Mouse (Mus musculus) stomach, postnatal 0 days (tissue): Measurements from ENCODE around the gene Elp5. TPM values are rescaled to one million over a fixed set of nuclear protein-coding genes. Genes with fewer than 3 reads are reported as not detected.
A peak's percentile ranks its signal among the peaks of the same experiment; 100 is the strongest.

ENCODE experiments used
- ATAC-seq: fragments of 200-750 bp; cut with Nextera tagmentation; 2 replicates; pipeline ENCODE4 v1.8.0; 2017; ENCODE audit not compliant: low FRiP score, low TSS enrichment
- DNase-seq: peaks from one replicate; pipeline ENCODE4 v3.0.0-alpha.2; 2016; ENCODE audit warnings: low spot score
- H3K27ac ChIP-seq: fragments of 300-500 bp; sonication (generic); replicated peaks from 2 replicates; pipeline ENCODE4 v1.5.1; 2014; ENCODE audit warnings: mild to moderate bottlenecking, control low read depth
- H3K27me3 ChIP-seq: fragments of 300-500 bp; sonication (generic); 2 replicates; pipeline ENCODE4 v1.6.1; 2014; ENCODE audit warnings: low read length; ENCODE audit not compliant: control insufficient read depth, insufficient read depth
- H3K36me3 ChIP-seq: fragments of 300-500 bp; sonication (generic); 2 replicates; pipeline ENCODE4 v1.6.1; 2014; ENCODE audit warnings: low read length, mixed read lengths; ENCODE audit not compliant: control insufficient read depth, insufficient read depth
- H3K4me1 ChIP-seq: fragments of 300-500 bp; sonication (generic); replicated peaks from 2 replicates; pipeline ENCODE4 v1.6.1; 2014; ENCODE audit warnings: antibody characterized with exemption; ENCODE audit not compliant: control insufficient read depth, insufficient read depth
- H3K4me2 ChIP-seq: fragments of 300-500 bp; sonication (generic); replicated peaks from 2 replicates; pipeline ENCODE4 v1.6.1; 2014; ENCODE audit warnings: low read depth, mild to moderate bottlenecking, control low read depth, moderate library complexity
- H3K4me3 ChIP-seq: fragments of 300-500 bp; sonication (generic); 2 replicates; pipeline ENCODE4 v1.5.1; 2014; ENCODE audit warnings: low read depth, low read length, control low read depth
- H3K9ac ChIP-seq: fragments of 300-500 bp; sonication (generic); 2 replicates; pipeline ENCODE4 v1.6.1; 2014; ENCODE audit warnings: mild to moderate bottlenecking, low read length, control low read depth, mixed read lengths
- H3K9me3 ChIP-seq: fragments of 300-500 bp; sonication (generic); 2 replicates; pipeline ENCODE4 v1.6.1; 2016; ENCODE audit warnings: low read length; ENCODE audit not compliant: control insufficient read depth
- CTCF ChIP-seq: IDR thresholded peaks from 2 replicates; pipeline ENCODE4 v1.5.1; 2016; ENCODE audit warnings: antibody characterized with exemption, low read depth, mild to moderate bottlenecking, moderate library complexity
- EP300 ChIP-seq: optimal IDR thresholded peaks from 2 replicates; pipeline ENCODE3; 2016; ENCODE audit warnings: antibody characterized with exemption
- WGBS: fragments of 180-500 bp; shearing (Covaris S2); extraction: QIAGEN DNeasy Blood & Tissue Kit; methylation state at CpG from one replicate; pipeline ENCODE4 v1.1.7; 2014; 5-methylcytosine and 5-hydroxymethylcytosine counted together
- polyA plus RNA-seq: library from polyadenylated mRNA; unstranded; fragments of >200 nt; fragmentation: Nextera tagmentation; extraction: Ambion mirVana; gene quantifications from 2 replicates; pipeline ENCODE4 v1.2.1, GENCODE M21; 2015

Elp5 gene
- polyA plus RNA-seq, 1 experiment from 2014 or later, result 73.4 TPM

- TF ChIP-seq CTCF (no peak), EP300 (no peak)
- Histone ChIP-seq H3K4me1 (no peaks in the 10 kb centered on the region; the same call in 1 of the 2 replicates), H3K9me3 (no peaks in the 10 kb centered on the region), H3K27ac (0 out of 2 replicates have a peak overlapping the region, but pooled peaks have one; percentile 5), H3K27me3 (no peaks in the 10 kb centered on the region), H3K9ac (peak overlapping the region; percentile 50), H3K4me3 (peak overlapping the region; percentile 73), H3K36me3 (peaks cover 19% of the 10 kb centered on the region), H3K4me2 (peak overlapping the region; percentile 70)
- no peak for ATAC-seq
- 55% methylated on average over 10 of the region's 10 CpGs for WGBS
- no peak for DNase-seq
These were observed 10.1 kb upstream of the Elp5 start for GRCm38 (mm10) chr11:69992396-69992795.

- peak overlapping the region; percentile 95 for H3K27ac ChIP-seq
- H3K4me2 ChIP-seq, result peak overlapping the region; percentile 70
- peak overlapping the region; percentile 73 for H3K4me3 ChIP-seq
- 0% methylated on average over 15 of the region's 15 CpGs for WGBS
- H3K9me3 ChIP-seq, result no peaks in the 10 kb centered on the region
- ATAC-seq (peak; percentile 2; the same call in 1 of the 2 replicates), DNase-seq (no peak)
- H3K9ac ChIP-seq, result peak overlapping the region; percentile 90
- TF ChIP-seq EP300 (no peak), CTCF (no peak)
- no peaks in the 10 kb centered on the region for H3K27me3 ChIP-seq
- H3K36me3 ChIP-seq, result peaks cover 19% of the 10 kb centered on the region
- H3K4me1 ChIP-seq, result no peaks in the 10 kb centered on the region; the same call in 1 of the 2 replicates
These were observed 9.4 kb upstream of the Elp5 start for GRCm38 (mm10) chr11:69991711-69992110.

DNA sequence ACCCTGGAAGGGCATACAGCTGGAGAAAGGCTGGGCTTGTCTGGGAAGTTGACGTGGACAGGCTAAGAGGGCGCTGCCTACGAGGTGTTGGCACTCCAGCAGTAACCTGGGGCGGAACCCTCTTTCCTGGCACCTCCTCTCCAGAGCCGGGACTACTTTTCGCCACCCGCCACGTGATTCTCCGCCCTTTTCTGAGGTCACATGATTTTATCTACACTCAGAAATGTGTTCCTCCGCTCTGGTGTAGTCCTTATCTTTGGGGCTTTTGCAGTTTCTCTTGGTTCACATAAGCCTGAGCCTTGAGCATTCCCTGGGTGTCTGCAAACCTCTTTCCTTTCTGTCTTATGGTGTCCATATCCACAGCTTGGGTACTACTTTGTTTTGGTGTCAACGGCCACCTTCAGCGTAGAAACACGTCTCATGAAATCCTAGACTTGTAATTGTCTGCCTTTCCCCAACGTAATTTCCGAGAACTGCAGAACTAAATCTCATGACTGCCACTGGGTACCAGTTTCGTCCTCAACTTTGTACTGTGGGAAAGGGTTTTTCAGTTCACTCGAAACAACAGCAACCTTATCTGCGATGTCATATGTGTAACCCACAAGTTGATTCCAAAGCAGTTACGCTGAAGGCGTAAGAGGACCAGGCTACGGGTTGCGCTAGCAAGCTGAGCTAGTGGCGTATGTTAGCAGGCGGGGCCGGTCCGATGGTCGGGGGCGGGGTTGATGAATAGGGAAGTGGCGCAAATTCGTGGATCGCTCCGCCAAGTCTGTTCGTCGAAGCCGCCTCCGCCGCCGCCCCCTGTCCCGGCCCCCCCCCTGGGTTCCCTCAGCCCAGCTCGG is 8.8 kb upstream of the Elp5 start, which contains the start of gene Gabarap:
Gene Gabarap, plus strand, starts transcription at position 294 of the 842 bp plus-strand sequence.
- H3K27ac ChIP-seq, result peak within 1 kb of the TSS; percentile 95
- H3K4me2 ChIP-seq, result peak within 1 kb of the TSS; percentile 70
- H3K4me3 ChIP-seq, result peak within 1 kb of the TSS; percentile 73
- WGBS, result under 1% methylated on average over 40 of the region's 40 CpGs
- peaks cover 19% of the 10 kb centered on the region for H3K36me3 ChIP-seq
- peak within 1 kb of the TSS; percentile 90 for H3K9ac ChIP-seq
- TF ChIP-seq CTCF (peak; percentile 39), EP300 (peak; percentile 66)
- no peaks in the 10 kb centered on the region for H3K27me3 ChIP-seq
- DNase-seq, result peak; percentile 97
- H3K9me3 ChIP-seq, result no peaks in the 10 kb centered on the region
- no peaks in the 10 kb centered on the region; the same call in 1 of the 2 replicates for H3K4me1 ChIP-seq
- ATAC-seq, result peak; percentile 77

DNA sequence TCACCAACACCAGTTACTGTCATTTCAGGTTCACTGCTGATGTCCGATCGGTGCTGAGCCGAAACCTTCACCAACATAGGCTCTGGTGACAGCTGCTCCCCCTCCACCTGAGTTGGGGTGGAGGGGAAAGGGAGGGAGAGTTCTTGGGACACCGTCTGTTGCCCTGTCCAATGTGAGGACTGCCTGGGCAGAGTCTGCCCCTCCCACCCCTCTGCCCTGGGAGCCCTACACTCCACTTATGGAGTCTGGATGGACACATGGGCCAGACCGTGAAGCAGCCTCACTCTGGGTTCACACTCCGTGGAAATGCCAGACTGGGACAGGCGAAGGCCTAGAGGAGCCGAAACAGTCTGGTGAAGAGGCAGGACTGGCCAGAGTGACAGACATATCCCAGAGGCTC is 7.6 kb upstream of the Elp5 start:
- Histone ChIP-seq H3K9ac (no peak overlapping the region), H3K4me2 (no peak overlapping the region), H3K4me3 (no peak overlapping the region), H3K27me3 (no peaks in the 10 kb centered on the region), H3K9me3 (no peaks in the 10 kb centered on the region), H3K4me1 (no peaks in the 10 kb centered on the region; the same call in 1 of the 2 replicates), H3K36me3 (peaks cover 19% of the 10 kb centered on the region), H3K27ac (peak overlapping the region; percentile 95)
- WGBS, result 88% methylated on average over 8 of the region's 8 CpGs
- no peak for TF ChIP-seq CTCF
- no peak for TF ChIP-seq EP300
- no peak for DNase-seq
- no peak; the same call in 1 of the 2 replicates for ATAC-seq

DNA sequence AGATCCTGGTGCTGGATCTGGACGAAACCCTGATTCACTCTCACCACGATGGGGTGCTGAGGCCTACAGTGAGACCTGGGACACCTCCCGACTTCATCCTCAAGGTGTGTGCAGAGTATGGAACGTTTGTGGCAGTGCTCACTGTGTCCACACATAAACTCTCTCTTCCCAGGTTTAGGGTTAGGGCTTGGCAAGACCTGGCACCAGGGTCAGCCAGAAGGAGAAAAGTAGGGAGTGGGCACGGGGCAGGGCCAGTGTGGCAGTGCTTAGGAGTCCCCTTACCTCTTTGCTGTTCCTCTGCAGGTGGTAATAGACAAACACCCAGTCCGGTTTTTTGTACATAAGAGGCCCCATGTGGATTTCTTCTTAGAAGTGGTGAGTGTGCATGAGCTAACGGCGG is 2.1 kb upstream of the Elp5 start:
- no peak overlapping the region for H3K4me3 ChIP-seq
- no peaks in the 10 kb centered on the region for H3K9me3 ChIP-seq
- no peak overlapping the region for H3K27ac ChIP-seq
- H3K36me3 ChIP-seq, result peaks cover 19% of the 10 kb centered on the region
- ATAC-seq (no peak), DNase-seq (no peak)
- H3K4me1 ChIP-seq, result no peaks in the 10 kb centered on the region; the same call in 1 of the 2 replicates
- whole genome bisulfite sequencing, result 87% methylated on average over 8 of the region's 8 CpGs
- H3K9ac ChIP-seq, result no peak overlapping the region
- no peaks in the 10 kb centered on the region for H3K27me3 ChIP-seq
- TF ChIP-seq EP300 (no peak), CTCF (no peak)
- no peak overlapping the region for H3K4me2 ChIP-seq

DNA sequence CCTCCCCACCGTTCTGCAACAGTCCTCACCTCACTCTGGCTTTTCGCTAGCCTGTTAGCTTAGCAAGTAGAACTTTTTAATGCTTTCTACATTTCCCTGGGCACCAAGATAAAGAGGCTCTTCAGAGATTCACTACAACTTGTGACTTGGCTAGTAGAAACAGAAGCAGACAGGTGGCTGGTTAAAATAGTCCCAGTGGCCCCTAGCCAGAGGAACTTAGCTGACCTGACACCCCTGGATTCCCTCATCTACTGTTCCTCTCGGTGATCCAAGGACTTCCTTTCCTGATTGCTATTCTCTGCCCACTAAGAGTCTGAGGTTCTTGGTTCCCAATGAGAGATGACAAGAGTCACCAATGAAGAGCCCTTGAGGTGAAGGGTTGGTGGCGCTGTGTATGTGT is 1.1 kb upstream of the Elp5 start:
- H3K9ac ChIP-seq, result no peak overlapping the region

More for the DNA sequence above, 1.1 kb upstream of the Elp5 start:
- Histone ChIP-seq H3K36me3 (peaks cover 11% of the 10 kb centered on the region), H3K27ac (0 out of 2 replicates have a peak overlapping the region, but pooled peaks have one; percentile 3), H3K4me3 (no peak overlapping the region), H3K9me3 (no peaks in the 10 kb centered on the region), H3K4me1 (no peaks in the 10 kb centered on the region; the same call in 1 of the 2 replicates), H3K27me3 (no peaks in the 10 kb centered on the region), H3K4me2 (peak overlapping the region; percentile 91)
- no peak for TF ChIP-seq CTCF
- TF ChIP-seq EP300, result no peak
- WGBS, result 78% methylated on average over 4 of the region's 4 CpGs
- no peak for DNase-seq
- ATAC-seq, result no peak
